Mouse (Mus musculus) CD4-positive, CD25-positive, alpha-beta regulatory T cell (primary cell): ENCODE results near the gene Spns1. TPM values are rescaled to one million over a fixed set of nuclear protein-coding genes. Genes with fewer than 3 reads are reported as not detected.

ENCODE experiments used
- polyA plus RNA-seq: library from polyadenylated mRNA; unstranded; fragments of 100-300 nt; shearing (Covaris generic); gene quantifications from one replicate; pipeline ENCODE4 v1.2.1, GENCODE M21; 2017

The Spns1 gene
- 59.5 TPM for polyA plus RNA-seq

DNA sequence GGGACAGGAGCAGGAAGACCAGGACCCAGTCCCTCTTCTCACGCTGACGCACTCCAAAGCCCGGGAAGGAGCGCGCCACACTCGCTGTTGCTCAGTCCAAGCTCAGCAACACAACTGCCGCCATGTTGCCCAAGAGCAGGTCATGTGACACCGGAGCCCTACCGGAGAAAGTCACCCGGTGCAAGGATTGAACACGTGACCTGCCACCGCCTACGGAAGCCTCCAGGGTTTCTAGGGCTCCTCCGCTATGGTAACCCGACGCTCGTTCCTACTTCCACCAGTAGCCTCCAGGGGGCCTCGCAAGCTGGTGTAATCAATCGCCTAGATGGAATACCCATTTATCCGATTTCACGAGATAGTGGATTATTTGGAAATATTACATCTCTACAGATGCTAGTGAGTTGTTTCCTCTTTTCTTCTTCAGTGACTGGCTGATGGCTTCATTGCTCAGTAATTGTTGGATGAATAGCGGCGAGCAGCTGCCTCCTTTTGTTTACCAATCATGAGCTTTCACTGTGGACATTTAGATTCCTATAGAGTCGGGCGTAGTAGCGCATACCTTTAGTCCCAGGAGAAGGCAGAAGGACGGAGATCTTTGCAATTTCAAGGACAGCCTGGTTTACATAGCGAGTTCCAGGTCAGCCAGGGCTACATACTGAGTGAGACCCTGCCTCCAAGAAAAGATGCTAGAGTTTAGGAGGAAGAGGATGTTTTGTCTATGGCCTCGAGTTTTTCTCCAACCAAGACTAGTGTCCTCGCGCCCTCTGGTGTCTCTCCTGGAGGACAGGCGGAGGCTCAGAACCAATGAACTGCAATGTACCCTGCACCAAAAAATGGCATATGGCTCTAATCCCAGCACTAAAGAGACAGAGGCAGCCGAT, at the start of gene Spns1:
Gene Spns1, minus strand, starts transcription at position 173 of the 881 bp plus-strand sequence.

DNA sequence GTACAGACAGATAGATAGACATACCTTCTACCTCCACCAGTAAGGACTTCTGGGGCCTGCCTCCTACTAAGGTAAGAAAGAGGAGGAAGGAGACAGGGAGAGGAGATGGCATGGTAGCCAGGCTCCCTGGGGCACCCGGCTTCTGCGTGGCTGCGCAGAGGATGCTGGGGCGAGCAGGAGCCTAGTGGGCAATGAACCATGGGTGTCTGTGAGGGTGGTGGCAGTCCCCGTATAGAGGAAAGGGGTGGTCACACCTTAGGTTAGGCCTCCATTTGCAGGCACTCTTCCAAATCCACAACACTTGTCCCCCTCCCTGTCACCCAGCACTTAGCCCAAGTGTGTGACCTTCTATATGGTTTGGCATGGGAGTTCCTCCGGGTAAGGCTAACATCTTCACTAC, 37.5 kb upstream of the Spns1 start, which contains the start of gene Cd19:
Gene Cd19, minus strand, starts transcription at position 165 of the 400 bp plus-strand sequence.

GRCm38 (mm10) chr7:126396298-126397119, 19.3 kb upstream of the Spns1 start, which contains the start of gene Nfatc2ip:
Nfatc2ip (minus strand) TSS chr7:126396737.

DNA sequence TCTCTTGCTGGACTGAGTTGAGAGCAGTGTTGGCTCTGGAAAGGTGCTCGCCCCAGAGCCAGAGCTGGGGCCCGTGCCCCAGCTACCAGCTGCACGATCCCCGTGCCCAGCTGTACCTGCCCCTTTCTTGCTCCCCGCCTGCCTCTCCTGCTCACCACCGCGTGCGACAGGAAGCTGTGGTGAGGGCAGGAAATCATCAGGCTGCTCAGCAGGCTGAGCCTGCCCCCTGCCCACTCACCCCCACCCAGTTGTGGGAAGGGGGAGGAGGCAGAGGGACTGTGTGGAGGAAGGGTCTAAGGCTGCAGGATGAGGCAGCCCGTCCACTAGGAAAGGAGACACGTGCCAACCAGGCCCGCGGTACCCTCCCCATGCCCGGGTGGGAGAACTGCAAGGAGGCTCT, 7.9 kb downstream of the Spns1 start, which contains the start of gene Lat:
Gene Lat, minus strand, starts transcription at position 178 of the 400 bp plus-strand sequence.

Other genes starting within 250 kb of the Spns1 start
- gene Xpo6, start 176.9 kb downstream of the Spns1 start, polyA plus RNA-seq: 226 TPM
- 65.8 TPM for gene Sbk1, start 104.8 kb downstream of the Spns1 start, polyA plus RNA-seq
- gene Lat, start 7.9 kb downstream of the Spns1 start, polyA plus RNA-seq: 801 TPM
- gene Nfatc2ip, start 19.3 kb upstream of the Spns1 start, polyA plus RNA-seq: 5.1 TPM
- 2.3 TPM for gene Cd19, start 37.4 kb upstream of the Spns1 start, polyA plus RNA-seq
- gene Rabep2, start 51.3 kb upstream of the Spns1 start, polyA plus RNA-seq: 59.4 TPM
- gene Atp2a1, start 85.7 kb upstream of the Spns1 start, polyA plus RNA-seq: 0.31 TPM
- gene Sh2b1, start 98.0 kb upstream of the Spns1 start, polyA plus RNA-seq: 47.6 TPM
- gene Tufm, start 109.9 kb upstream of the Spns1 start, polyA plus RNA-seq: 110 TPM
- 111 TPM for gene Atxn2l, start 126.0 kb upstream of the Spns1 start, polyA plus RNA-seq
- 186 TPM for gene Eif3c, start 189.0 kb upstream of the Spns1 start, polyA plus RNA-seq
- 2.1 TPM for gene Apobr, start 207.5 kb upstream of the Spns1 start, polyA plus RNA-seq
- gene Cln3, start 208.4 kb upstream of the Spns1 start, polyA plus RNA-seq: 94.3 TPM
- not detected for gene Il27, start 217.5 kb upstream of the Spns1 start, polyA plus RNA-seq